Mouse (Mus musculus) neural tube, embryonic 14.5 days (tissue): ENCODE measurements around the gene Irgm1. TPM values are rescaled to one million over a fixed set of nuclear protein-coding genes. Genes with fewer than 3 reads are reported as not detected.
A peak's percentile ranks its signal among the peaks of the same experiment; 100 is the strongest.
"Not testable (repeated sequence)": the region's sequence is repeated elsewhere in the genome, so short reads cannot be mapped to it uniquely, and the experiment has no call there.

Experiments
- ATAC-seq: fragments of 200-750 bp; cut with Nextera tagmentation; 2 replicates; pipeline ENCODE4 v1.8.0; 2017; ENCODE audit warnings: low read depth, mild to moderate bottlenecking, moderate TSS enrichment, moderate library complexity
- H3K27ac ChIP-seq: fragments of 300-500 bp; sonication (generic); 2 replicates; pipeline ENCODE4 v1.5.1; 2014; ENCODE audit warnings: low read depth, mild to moderate bottlenecking, control low read depth, low read length, moderate library complexity, mixed read lengths
- H3K27me3 ChIP-seq: fragments of 300-500 bp; sonication (generic); 2 replicates; pipeline ENCODE4 v1.6.1; 2014; ENCODE audit warnings: low read length; ENCODE audit not compliant: control insufficient read depth, insufficient read depth
- H3K36me3 ChIP-seq: fragments of 300-500 bp; sonication (generic); 2 replicates; pipeline ENCODE4 v1.6.1; 2014; ENCODE audit warnings: low read length, mixed read lengths; ENCODE audit not compliant: control insufficient read depth, insufficient read depth
- H3K4me1 ChIP-seq: fragments of 300-500 bp; sonication (generic); 2 replicates; pipeline ENCODE4 v1.6.1; 2014; ENCODE audit warnings: low read length; ENCODE audit not compliant: control insufficient read depth, insufficient read depth
- H3K4me2 ChIP-seq: fragments of 300-500 bp; sonication (generic); 2 replicates; pipeline ENCODE4 v1.6.1; 2014; ENCODE audit warnings: mild to moderate bottlenecking, low read depth, low read length, control low read depth
- H3K4me3 ChIP-seq: fragments of 300-500 bp; sonication (generic); 2 replicates; pipeline ENCODE4 v1.5.1; 2014; ENCODE audit warnings: low read depth, low read length, control low read depth, mixed read lengths
- H3K9ac ChIP-seq: fragments of 300-500 bp; sonication (generic); replicated peaks from 2 replicates; pipeline ENCODE4 v1.6.1; 2014; ENCODE audit warnings: low read depth, mild to moderate bottlenecking, control low read depth, low read length, mixed read lengths
- H3K9me3 ChIP-seq: fragments of 300-500 bp; sonication (generic); 2 replicates; pipeline ENCODE4 v1.6.1; 2016; ENCODE audit warnings: low read length; ENCODE audit not compliant: control insufficient read depth
- WGBS: fragments of 180-500 bp; shearing (Covaris S2); extraction: QIAGEN DNeasy Blood & Tissue Kit; methylation state at CpG from one replicate; pipeline ENCODE4 v1.1.7; 2014; 5-methylcytosine and 5-hydroxymethylcytosine counted together
- polyA plus RNA-seq: library from polyadenylated mRNA; unstranded; fragments of >200 nt; fragmentation: Nextera tagmentation; extraction: Ambion mirVana; gene quantifications from 2 replicates; pipeline ENCODE4 v1.2.1, GENCODE M21; 2014

Gene Irgm1
- 3.1 and 3.6 TPM in 2 replicates for polyA plus RNA-seq

- Histone ChIP-seq H3K4me2 (peak within 1 kb of the TSS; percentile 70), H3K27ac (no peak within 1 kb of the TSS), H3K4me1 (no peaks in the 10 kb centered on the region; the same call in 1 of the 2 replicates), H3K4me3 (peak within 1 kb of the TSS; percentile 36), H3K27me3 (0 out of 2 replicates have a peak, but pooled peaks cover 2% of the 10 kb centered on the region), H3K9me3 (no peaks in the 10 kb centered on the region), H3K9ac (peak within 1 kb of the TSS; percentile 46), H3K36me3 (no peaks in the 10 kb centered on the region)
- 4% methylated on average over 19 of the region's 19 CpGs for WGBS
- peak; percentile 62 for ATAC-seq
These were observed at the start of gene Irgm1 for GRCm38 (mm10) chr11:48871201-48871772. TSS of gene Irgm1 (minus strand) at chr11:48871683.

- Histone ChIP-seq H3K4me1 (no peaks in the 10 kb centered on the region), H3K27me3 (no peaks in the 10 kb centered on the region), H3K9ac (no peak overlapping the region), H3K27ac (no peak overlapping the region), H3K4me3 (no peak overlapping the region), H3K4me2 (no peak overlapping the region), H3K36me3 (no peaks in the 10 kb centered on the region), H3K9me3 (no peaks in the 10 kb centered on the region)
- no peak for ATAC-seq
- WGBS = 92% methylated on average over 3 of the region's 3 CpGs
These were observed 46.9 kb upstream of the Irgm1 start for GRCm38 (mm10) chr11:48918380-48918779.

GRCm38 (mm10) chr11:48913611-48914010 is 42.1 kb upstream of the Irgm1 start:
- ATAC-seq = no peak

GRCm38 (mm10) chr11:48908459-48908858 is 37.0 kb upstream of the Irgm1 start:
- Histone ChIP-seq H3K4me3 (no peak overlapping the region), H3K27ac (no peak overlapping the region), H3K27me3 (no peaks in the 10 kb centered on the region), H3K36me3 (no peaks in the 10 kb centered on the region), H3K4me2 (no peak overlapping the region), H3K4me1 (no peaks in the 10 kb centered on the region), H3K9ac (no peak overlapping the region), H3K9me3 (no peaks in the 10 kb centered on the region)
- WGBS = 59% methylated on average over 1 of the region's 1 CpGs
- ATAC-seq = no peak

More at GRCm38 (mm10) chr11:48913611-48914010, 42.1 kb upstream of the Irgm1 start:
- H3K36me3 ChIP-seq = no peaks in the 10 kb centered on the region
- H3K27ac ChIP-seq = no peak overlapping the region
- no peak overlapping the region for H3K4me2 ChIP-seq
- no peaks in the 10 kb centered on the region for H3K27me3 ChIP-seq
- H3K9me3 ChIP-seq = no peaks in the 10 kb centered on the region
- no peaks in the 10 kb centered on the region for H3K4me1 ChIP-seq
- WGBS = 97% methylated on average over 1 of the region's 1 CpGs
- no peak overlapping the region for H3K9ac ChIP-seq
- H3K4me3 ChIP-seq = no peak overlapping the region

- no peak within 1 kb of the TSS for H3K27ac ChIP-seq
- no peaks in the 10 kb centered on the region for H3K36me3 ChIP-seq
- H3K9ac ChIP-seq = no peak within 1 kb of the TSS
- H3K4me3 ChIP-seq = no peak within 1 kb of the TSS
- no peaks in the 10 kb centered on the region for H3K9me3 ChIP-seq
- H3K27me3 ChIP-seq = no peaks in the 10 kb centered on the region
- H3K4me2 ChIP-seq = no peak within 1 kb of the TSS
- WGBS = 83% methylated on average over 2 of the region's 2 CpGs
- no peak for ATAC-seq
- H3K4me1 ChIP-seq = no peaks in the 10 kb centered on the region
These were observed 30.5 kb upstream of the Irgm1 start, which contains the start of gene Gm5431 for GRCm38 (mm10) chr11:48902021-48902420. TSS of gene Gm5431 (minus strand) at chr11:48902214.

- 89% methylated on average over 1 of the region's 1 CpGs for WGBS
These were observed 30.1 kb upstream of the Irgm1 start for GRCm38 (mm10) chr11:48901567-48901930.

GRCm38 (mm10) chr11:48900654-48901566 is 29.4 kb upstream of the Irgm1 start:
- not testable (repeated sequence) for H3K27me3 ChIP-seq, H3K4me1 ChIP-seq, H3K9me3 ChIP-seq, H3K36me3 ChIP-seq, ATAC-seq, H3K4me2 ChIP-seq, H3K27ac ChIP-seq, H3K4me3 ChIP-seq, H3K9ac ChIP-seq
- 93% methylated on average over 5 of the region's 6 CpGs for WGBS

More at GRCm38 (mm10) chr11:48901567-48901930, 30.1 kb upstream of the Irgm1 start:
- not testable (repeated sequence) for H3K36me3 ChIP-seq, H3K4me2 ChIP-seq, ATAC-seq, H3K4me3 ChIP-seq, H3K27ac ChIP-seq, H3K4me1 ChIP-seq, H3K27me3 ChIP-seq, H3K9me3 ChIP-seq, H3K9ac ChIP-seq

GRCm38 (mm10) chr11:48898812-48899431 is 27.4 kb upstream of the Irgm1 start:
- WGBS = 76% methylated on average over 2 of the region's 2 CpGs
- H3K4me2 ChIP-seq = no peak overlapping the region
- no peak overlapping the region for H3K9ac ChIP-seq

GRCm38 (mm10) chr11:48876680-48877079 is 5.2 kb upstream of the Irgm1 start:
- Histone ChIP-seq H3K9ac (no peak overlapping the region), H3K4me3 (no peak overlapping the region), H3K4me1 (no peaks in the 10 kb centered on the region), H3K9me3 (no peaks in the 10 kb centered on the region), H3K36me3 (no peaks in the 10 kb centered on the region), H3K4me2 (no peak overlapping the region), H3K27me3 (0 out of 2 replicates have a peak, but pooled peaks cover 2% of the 10 kb centered on the region), H3K27ac (no peak overlapping the region)
- no peak for ATAC-seq
- 94% methylated on average over 1 of the region's 1 CpGs for WGBS

More at GRCm38 (mm10) chr11:48898812-48899431, 27.4 kb upstream of the Irgm1 start:
- no peak overlapping the region for H3K27ac ChIP-seq
- H3K4me3 ChIP-seq = no peak overlapping the region
- H3K36me3 ChIP-seq = no peaks in the 10 kb centered on the region
- H3K9me3 ChIP-seq = no peaks in the 10 kb centered on the region
- no peak for ATAC-seq
- no peaks in the 10 kb centered on the region for H3K4me1 ChIP-seq
- no peaks in the 10 kb centered on the region for H3K27me3 ChIP-seq
